Comparison of ENCODE assay signal across 22 mouse cellular contexts in genomic region chr11:107532271-107532670, GRCm38 (mm10). TPM values are rescaled to one million over a fixed set of nuclear protein-coding genes. Genes with fewer than 3 reads are reported as not detected.
DNase-seq lines count a peak whose midpoint lies in the region; TF ChIP-seq lines count a peak whose summit lies in the region.
"Had no signal": no experiment of that assay in that cellular context is flagged by ENCODE, and none has a peak within 500 bp of the region (broad histone marks: within the 10 kb centered on the region; RNA-seq: fewer than 3 reads in every experiment).

No protein-coding gene starts in this region.

- H3K27me3 ChIP-seq in ES-Bruce4 (ENCODE audit: control insufficient read depth, insufficient read depth, low read length, poor library complexity, severe bottlenecking): no peaks in the 10 kb centered on the region
- no peaks in the 10 kb centered on the region for H3K27me3 ChIP-seq in MEL (ENCODE audit: control insufficient read depth in 1 of 2, insufficient read depth in 2 of 2, low read length in 2 of 2)
- H3K27me3 ChIP-seq: embryonic facial prominence, embryonic 12.5 days; forebrain, embryonic 13.5 days; forebrain, embryonic 15.5 days had no signal

- DNase-seq in ES-CJ7 (ENCODE audit: low read depth, low spot score) (peak; percentile 88), MEL (ENCODE audit: low read depth, low spot score) (no peak), ZHBTc4 (ENCODE audit: low read depth, low spot score) (peak; percentile 78)
- no peak for DNase-seq in spleen, postnatal 36 days (ENCODE audit: low spot score in 2 of 2)
- DNase-seq in cerebellum, postnatal 4 days (ENCODE audit: low spot score in 2 of 2): no peak
- no peak for DNase-seq in kidney, adult 8-10 months
- DNase-seq: adrenal gland, adult 2 months; adrenal gland, postnatal 10 days; adrenal gland, postnatal 25 days; cerebellum, adult 11 months; cerebellum, adult 18-20 months; cerebellum, adult 8-10 months; cerebellum, adult 9-11 months; cerebellum, postnatal 14 days; cerebellum, postnatal 36 days; forebrain, postnatal 0 days had no signal

- H3K36me3 ChIP-seq in ES-Bruce4 (ENCODE audit: control insufficient read depth, insufficient read depth, low read length, poor library complexity, severe bottlenecking): no peaks in the 10 kb centered on the region
- H3K36me3 ChIP-seq in MEL (ENCODE audit: control insufficient read depth in 1 of 2, insufficient read depth in 2 of 2, low read length in 2 of 2): peaks cover 0 to 7% of the 10 kb centered on the region in 2 experiments; a peak in 1 of 4 replicates
- H3K36me3 ChIP-seq: embryonic facial prominence, embryonic 10.5 days; embryonic facial prominence, embryonic 12.5 days; forebrain, embryonic 15.5 days; G1E had no signal

- TF ChIP-seq POLR2A in ES-Bruce4 (IDR thresholded peaks at IDR 0.05; ENCODE audit: insufficient read depth, low read length) (no peak), MEL (IDR thresholded peaks at IDR 0.05; ENCODE audit: control insufficient read depth in 1 of 2, insufficient read depth in 1 of 2, low read depth in 1 of 2, low read length in 2 of 2, poor library complexity in 1 of 2) (no peak)

- H3K9me3 ChIP-seq in ES-Bruce4 (replicated peaks; ENCODE audit: control insufficient read depth, insufficient read depth, low read length, poor library complexity, severe bottlenecking): no peaks in the 10 kb centered on the region
- H3K9me3 ChIP-seq in MEL (replicated peaks; ENCODE audit: insufficient read depth, low read length): no peaks in the 10 kb centered on the region
- H3K9me3 ChIP-seq: embryonic facial prominence, embryonic 10.5 days; embryonic facial prominence, embryonic 12.5 days; forebrain, embryonic 13.5 days; forebrain, embryonic 15.5 days; G1E had no signal

- no peak overlapping the region for H3K4me3 ChIP-seq in ES-Bruce4 (ENCODE audit: low read depth, low read length)
- no peak overlapping the region for H3K4me3 ChIP-seq in MEL (ENCODE audit: control insufficient read depth in 1 of 2, insufficient read depth in 1 of 2, low read depth in 2 of 2, low read length in 2 of 2)
- H3K4me3 ChIP-seq: embryonic facial prominence, embryonic 10.5 days; embryonic facial prominence, embryonic 12.5 days; forebrain, embryonic 13.5 days; forebrain, embryonic 15.5 days had no signal

- peak overlapping the region; percentile 98 for H3K27ac ChIP-seq in ES-Bruce4 (ENCODE audit: insufficient read depth, low read length)
- H3K27ac ChIP-seq in MEL (ENCODE audit: control insufficient read depth, low read depth, low read length): no peak overlapping the region
- H3K27ac ChIP-seq: embryonic facial prominence, embryonic 10.5 days; embryonic facial prominence, embryonic 12.5 days; forebrain, embryonic 13.5 days; forebrain, embryonic 15.5 days had no signal

- peaks cover under 1% of the 10 kb centered on the region for H3K4me1 ChIP-seq in ES-Bruce4 (ENCODE audit: control insufficient read depth, insufficient read depth, low read length)
- peaks cover 6 to 8% of the 10 kb centered on the region in 2 experiments; a peak in 3 of 4 replicates for H3K4me1 ChIP-seq in MEL (ENCODE audit: control insufficient read depth in 1 of 2, insufficient read depth in 2 of 2, low read length in 2 of 2)
- H3K4me1 ChIP-seq: embryonic facial prominence, embryonic 12.5 days; forebrain, embryonic 13.5 days; forebrain, embryonic 15.5 days had no signal

- TF ChIP-seq CTCF in ES-Bruce4 (IDR thresholded peaks at IDR 0.05; ENCODE audit: low read depth, low read length): no peak
- no peak for TF ChIP-seq CTCF in MEL (IDR thresholded peaks at IDR 0.05 in 2 of 3, conservative IDR thresholded peaks at IDR 0.05 in 1 of 3; ENCODE audit: control insufficient read depth in 1 of 3, insufficient read depth in 1 of 3, low read depth in 2 of 3, low read length in 3 of 3, poor library complexity in 1 of 3, severe bottlenecking in 1 of 3)

- no peak for TF ChIP-seq RAD21 in MEL (IDR thresholded peaks at IDR 0.05; ENCODE audit: low read depth, low read length)

- 0 out of 2 replicates have a peak, but pooled peaks have one; percentile 20 for TF ChIP-seq EP300 in ES-Bruce4 (IDR thresholded peaks at IDR 0.05; ENCODE audit: insufficient read depth, low read depth, low read length)
- no peak for TF ChIP-seq EP300 in MEL (IDR thresholded peaks at IDR 0.05; ENCODE audit: low read depth in 1 of 2, low read length in 2 of 2)

- no peaks in the 10 kb centered on the region for H3K79me2 ChIP-seq in MEL (ENCODE audit: control insufficient read depth, insufficient read depth, low read length, poor library complexity)

- peak overlapping the region; percentile 75 for H3K9ac ChIP-seq in ES-Bruce4 (ENCODE audit: low read depth, poor library complexity, severe bottlenecking)
- H3K9ac ChIP-seq in MEL (ENCODE audit: control insufficient read depth, low read depth, low read length, poor library complexity, severe bottlenecking): no peak overlapping the region
- H3K9ac ChIP-seq: embryonic facial prominence, embryonic 12.5 days; forebrain, embryonic 13.5 days; forebrain, embryonic 15.5 days; forebrain, postnatal 0 days had no signal

TF ChIP-seq in MEL, 35 proteins besides CTCF, POLR2A, EP300 and RAD21:
- TF ChIP-seq MAZ (IDR thresholded peaks at IDR 0.05; ENCODE audit: low read depth, low read length): 0 out of 2 replicates have a peak, but pooled peaks have one; percentile 3
- no peak for TF ChIP-seq ZNF384 (IDR thresholded peaks at IDR 0.05; ENCODE audit: low read depth, low read length)

RNA-seq across cellular contexts. Expression of gene Helz, which starts 15.5 kb away (rescaled TPM):
- polyA plus RNA-seq in ES-Bruce4 (2011; ENCODE audit: insufficient read depth, insufficient read length, low read depth, missing spikeins): 75.1 and 75.2 TPM in 2 replicates
- 15.1 and 16.0 TPM in 2 replicates for total RNA-seq in MEL (2012; rRNA removed)
- polyA plus RNA-seq in MEL (2012; ENCODE audit: insufficient read depth in 1 of 2, insufficient read length in 2 of 2, low read depth in 1 of 2, low replicate concordance in 2 of 2, missing spikeins in 1 of 2): 10 to 100 TPM; 39.9 to 41.0 TPM

RNA-seq across cellular contexts. Expression of gene Psmd12, which starts 53.0 kb away (rescaled TPM):
- polyA plus RNA-seq in ES-Bruce4 (2011; ENCODE audit: insufficient read depth, insufficient read length, low read depth, missing spikeins): 155 and 167 TPM in 2 replicates
- total RNA-seq in MEL (2012; rRNA removed): 149 and 173 TPM in 2 replicates
- polyA plus RNA-seq in MEL (2012; ENCODE audit: insufficient read depth in 1 of 2, insufficient read length in 2 of 2, low read depth in 1 of 2, low replicate concordance in 2 of 2, missing spikeins in 1 of 2): 100 to 1,000 TPM; 139 to 437 TPM

Comparison
In these comparisons a context has a peak if more than half of its experiments do, and no peak if none do; other contexts are left out.
1. DNase-seq: peak in ES-CJ7 (single experiment) and ZHBTc4 (single experiment); none in MEL (single experiment), spleen, postnatal 36 days (0 of 2), cerebellum, postnatal 4 days (0 of 2) and kidney, adult 8-10 months (0 of 2).